Mouse (Mus musculus) cerebellum, postnatal 14 days (tissue): ENCODE measurements around the gene Ppp2r3c.
A peak's percentile ranks its signal among the peaks of the same experiment; 100 is the strongest.
"Not testable (repeated sequence)": the region's sequence is repeated elsewhere in the genome, so short reads cannot be mapped to it uniquely, and the experiment has no call there.

ENCODE experiments used
- DNase-seq, 2 experiments: peaks; one replicate each; pipeline ENCODE4 v3.0.0; 2021; ENCODE audit warnings: mixed read lengths in 2 of 2

Gene Ppp2r3c

DNA sequence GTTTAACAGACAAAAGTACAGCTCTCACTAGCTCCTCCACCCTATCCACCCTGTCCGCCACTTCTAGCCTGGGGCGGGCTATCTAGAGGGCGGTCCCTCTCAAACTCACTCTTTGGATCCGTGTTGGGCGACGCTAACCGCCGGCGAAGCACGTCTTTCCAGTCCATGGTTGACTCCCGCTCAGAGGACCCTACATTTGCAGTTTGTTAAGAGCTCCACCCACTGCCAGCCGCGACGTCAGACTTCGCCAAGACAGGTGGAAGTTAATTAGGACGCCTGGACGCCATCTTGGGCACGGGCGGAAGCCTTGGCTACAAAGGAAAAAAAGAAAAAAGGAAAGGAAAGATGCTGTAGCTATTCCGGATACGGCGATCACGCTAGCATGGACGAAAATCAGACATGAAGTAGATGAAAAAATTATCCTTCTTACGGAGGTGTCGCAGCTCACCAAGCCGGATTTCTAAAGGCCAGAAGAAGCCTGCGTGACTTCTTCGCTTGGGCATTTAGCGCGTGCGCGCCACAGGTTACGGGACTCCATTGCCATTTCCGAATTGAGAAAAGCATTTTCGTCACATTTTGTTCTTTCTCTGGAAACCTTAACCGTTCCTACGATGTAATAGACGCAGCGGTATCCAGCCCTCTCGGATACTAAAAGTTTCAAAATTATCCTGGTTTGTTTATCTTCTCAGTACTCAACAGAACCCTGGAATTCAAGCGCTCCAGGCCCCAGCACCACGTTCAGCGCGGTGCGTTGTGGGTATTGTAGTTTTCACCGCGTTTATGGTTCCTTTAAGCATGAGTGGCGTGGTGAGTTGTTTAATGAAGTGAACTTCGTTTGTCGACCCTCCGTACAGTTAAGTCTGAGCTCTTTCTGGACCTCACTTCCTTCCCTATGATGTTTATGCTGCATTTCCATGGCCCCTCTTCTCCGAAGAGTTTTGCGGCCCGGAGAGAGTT lies at the start of gene Ppp2r3c:
Gene Ppp2r3c (minus strand): TSS at position 514 of the 957 bp plus-strand sequence.
- DNase-seq = peak; percentile 91 to 94

DNA sequence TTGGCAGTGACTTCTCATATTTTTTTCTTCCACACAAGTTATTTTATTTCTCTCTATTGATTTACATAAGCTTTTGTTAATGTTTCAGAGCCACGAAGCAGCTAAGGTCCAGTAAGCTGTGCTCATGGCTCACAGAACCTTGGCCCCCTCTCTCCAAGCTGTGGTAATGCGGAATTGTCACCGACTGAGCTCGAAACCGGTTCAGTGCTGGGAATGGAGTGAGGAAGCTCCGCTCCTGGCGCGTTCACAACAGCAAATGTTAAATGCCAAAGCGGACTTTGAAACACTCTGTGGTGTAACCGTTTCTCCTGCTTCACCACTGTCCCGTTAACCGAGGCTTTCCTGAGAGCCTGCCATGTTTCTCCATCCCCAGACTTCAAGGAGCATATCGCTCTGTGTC lies 41.8 kb upstream of the Ppp2r3c start:
- peak in 1 of 2 experiments; percentile 5 for DNase-seq

DNA sequence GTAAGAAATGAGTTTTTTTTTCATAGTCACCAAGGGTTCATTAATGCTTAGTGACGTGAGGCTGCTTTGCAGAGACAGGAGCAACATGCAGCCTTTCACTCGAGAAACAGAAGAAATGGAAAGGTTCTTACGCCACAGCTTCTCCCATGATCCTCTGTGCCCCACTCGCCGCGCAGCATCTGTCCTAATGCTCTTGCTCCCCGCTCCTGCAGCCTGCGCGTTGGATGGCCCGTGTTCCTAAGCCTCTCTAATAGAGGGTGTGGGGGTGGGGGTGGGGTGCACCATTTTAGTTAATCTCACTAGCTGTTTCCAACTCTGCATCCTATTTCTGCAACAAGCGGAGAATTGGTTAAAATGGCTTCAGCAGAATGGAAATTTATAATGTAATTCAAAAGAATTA lies 41.2 kb upstream of the Ppp2r3c start:
- DNase-seq = no peak

DNA sequence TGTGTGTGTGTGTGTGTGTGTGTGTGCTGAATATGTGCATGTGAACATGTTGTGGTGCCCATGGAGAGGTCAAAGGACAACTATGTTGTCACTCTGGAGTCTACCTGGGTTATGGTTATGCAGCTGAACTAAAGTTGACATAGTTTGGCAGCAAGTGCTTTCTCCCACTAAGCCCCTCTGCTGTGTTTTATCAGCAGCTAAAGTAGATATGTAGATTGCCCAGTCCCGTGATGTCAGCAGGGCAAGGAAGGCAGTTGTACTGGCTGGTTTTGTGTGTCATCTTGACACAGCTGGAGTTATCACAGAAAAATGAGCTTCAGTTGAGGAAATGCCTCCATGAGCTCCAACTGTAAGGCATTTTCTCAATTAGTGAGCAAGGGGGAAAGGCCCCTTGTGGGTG lies 40.2 kb upstream of the Ppp2r3c start:
- DNase-seq = not testable (repeated sequence)

DNA sequence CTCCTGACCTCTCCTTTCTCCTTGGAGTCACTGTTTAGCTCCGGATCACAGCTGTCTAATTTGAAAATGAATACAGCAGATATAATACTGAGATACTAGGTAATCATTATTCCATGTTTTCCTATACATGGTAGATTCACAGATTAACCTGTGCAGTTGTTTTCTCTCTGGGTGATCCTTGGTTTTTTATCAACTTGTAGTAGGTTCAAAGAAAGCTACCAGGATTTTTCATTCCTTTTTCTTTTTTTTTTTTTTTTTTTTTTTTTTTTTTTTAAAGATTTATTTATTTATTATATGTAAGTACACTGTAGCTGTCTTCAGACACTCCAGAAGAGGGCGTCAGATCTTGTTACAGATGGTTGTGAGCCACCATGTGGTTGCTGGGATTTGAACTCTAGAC lies 35.7 kb upstream of the Ppp2r3c start:
- not testable (repeated sequence) for DNase-seq

DNA sequence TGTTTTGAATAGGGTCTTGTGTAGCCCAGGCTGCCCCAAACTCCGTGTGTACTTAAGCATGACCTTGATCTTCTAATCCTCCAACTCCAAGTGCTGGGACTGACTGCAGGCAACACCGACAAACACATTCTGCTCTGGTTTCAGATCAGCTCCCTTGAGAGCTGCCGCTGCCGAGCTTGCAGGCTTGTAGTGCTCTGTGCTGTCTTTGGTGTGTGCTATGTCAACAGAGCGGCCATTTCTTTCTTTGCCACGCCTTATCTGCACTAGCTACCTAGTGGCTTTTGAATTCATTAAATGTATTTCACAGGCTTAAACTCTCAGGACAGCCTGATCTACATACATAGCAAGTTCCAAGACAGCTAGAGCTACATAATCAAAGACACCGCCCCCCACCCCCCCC lies 30.9 kb upstream of the Ppp2r3c start:
- no peak for DNase-seq

DNA sequence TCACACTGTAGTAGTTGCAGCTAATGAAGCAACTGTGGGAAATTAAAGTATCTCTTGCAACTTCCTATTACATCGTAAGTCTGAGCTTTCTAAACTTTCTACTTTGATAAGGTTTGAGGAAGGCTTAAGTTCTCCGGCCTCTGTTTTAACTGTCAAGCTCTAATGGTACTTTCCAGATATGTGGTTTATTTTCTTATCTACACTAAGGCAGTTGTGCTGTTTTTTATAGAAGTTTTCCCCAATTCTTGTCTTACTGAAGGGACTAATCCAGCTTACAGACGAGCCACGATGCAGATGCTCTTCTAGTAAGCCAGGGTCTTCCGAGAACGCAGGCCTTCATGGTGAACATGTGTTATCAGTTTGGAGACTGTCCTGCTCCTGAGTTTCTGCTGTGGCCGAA lies 26.6 kb upstream of the Ppp2r3c start:
- no peak for DNase-seq

DNA sequence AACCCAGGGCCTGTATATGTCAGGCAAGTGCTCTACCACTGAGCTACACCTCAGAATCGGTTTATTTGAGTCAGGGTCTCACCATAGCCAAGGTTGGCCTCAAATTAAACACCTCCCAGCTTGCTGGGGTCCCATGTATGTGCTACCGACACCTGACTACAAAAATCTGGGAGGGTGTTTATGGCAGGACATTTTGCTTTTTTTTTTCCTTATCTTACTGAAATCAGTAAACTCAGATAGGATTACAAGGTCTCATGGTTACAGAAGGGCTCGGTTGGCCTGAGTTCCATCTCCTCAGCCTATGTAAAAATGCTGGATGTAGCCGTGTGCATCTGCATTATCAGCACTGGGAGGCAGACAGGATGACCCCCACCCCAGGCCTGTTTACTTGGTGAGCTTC lies 26.0 kb upstream of the Ppp2r3c start:
- DNase-seq = no peak

DNA sequence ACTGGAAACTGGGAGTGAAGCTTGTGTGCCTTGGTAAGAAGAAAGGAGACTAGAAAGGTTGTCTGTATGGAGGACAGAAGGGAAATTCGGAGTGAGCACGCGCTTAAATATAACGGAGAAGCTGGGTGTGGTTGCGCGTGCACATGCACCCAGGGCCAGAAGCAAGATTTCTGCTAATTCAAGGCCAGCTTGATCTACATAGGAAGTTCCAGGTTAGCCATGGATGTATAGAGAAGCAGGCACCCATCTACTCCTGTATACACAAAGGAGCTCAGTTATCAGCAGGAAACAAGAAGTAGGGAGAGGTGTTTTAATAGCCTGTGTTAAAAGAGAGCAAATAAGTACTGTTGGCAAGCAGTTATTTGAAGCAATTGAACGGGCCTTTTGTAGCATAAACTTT lies 22.9 kb upstream of the Ppp2r3c start:
- DNase-seq = no peak

DNA sequence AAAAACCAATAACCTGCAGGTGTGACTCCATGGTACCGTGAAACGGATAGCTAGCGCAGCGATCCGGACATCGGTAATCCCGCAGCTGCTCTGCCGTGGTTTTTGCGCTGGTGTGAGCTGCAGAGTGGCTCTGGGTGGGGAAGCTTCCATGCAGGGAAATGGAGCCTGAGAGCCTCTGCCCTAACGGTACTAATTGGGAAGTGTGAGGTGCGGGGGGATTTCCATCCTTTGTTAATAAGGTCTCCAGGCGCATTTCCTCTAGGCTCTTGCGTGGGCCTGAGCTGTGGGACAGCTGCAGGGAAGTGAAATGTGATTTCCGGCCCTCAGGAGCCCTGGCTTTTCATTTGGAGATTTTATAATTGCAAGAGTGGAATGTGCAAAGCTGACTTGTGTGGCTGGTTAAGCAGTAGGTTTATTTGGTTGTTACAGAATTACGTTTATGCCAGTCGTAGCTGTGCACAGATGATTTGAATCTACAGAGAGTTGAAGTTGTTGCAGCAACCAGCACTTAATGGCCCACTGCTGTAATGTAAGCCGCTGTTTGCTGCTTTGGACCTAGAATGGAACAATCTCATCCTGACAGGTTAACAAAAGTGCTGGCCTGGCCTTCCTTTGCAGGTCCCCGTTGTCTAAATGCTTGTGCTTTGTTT lies 19.0 kb upstream of the Ppp2r3c start:
- DNase-seq = no peak

DNA sequence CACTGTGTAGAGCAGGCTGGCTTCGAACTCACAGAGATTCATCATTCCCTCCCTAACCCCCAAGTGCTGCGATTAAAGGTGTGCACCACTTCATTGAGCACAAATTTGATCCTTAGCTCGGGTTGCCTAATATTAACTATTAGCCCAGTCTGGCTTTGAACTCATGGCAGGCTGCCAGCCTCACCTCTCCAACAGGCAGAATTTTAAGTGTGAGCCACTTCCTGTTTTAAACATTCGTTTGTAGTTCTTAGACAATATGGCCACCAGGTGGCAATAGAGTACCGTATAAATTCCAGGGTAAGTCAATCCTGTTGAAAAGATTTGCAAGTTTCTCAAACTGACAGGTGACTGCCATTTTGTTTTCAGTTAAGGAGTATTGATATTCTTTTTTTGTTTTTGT lies 12.4 kb upstream of the Ppp2r3c start:
- peak; percentile 86 to 88 for DNase-seq

DNA sequence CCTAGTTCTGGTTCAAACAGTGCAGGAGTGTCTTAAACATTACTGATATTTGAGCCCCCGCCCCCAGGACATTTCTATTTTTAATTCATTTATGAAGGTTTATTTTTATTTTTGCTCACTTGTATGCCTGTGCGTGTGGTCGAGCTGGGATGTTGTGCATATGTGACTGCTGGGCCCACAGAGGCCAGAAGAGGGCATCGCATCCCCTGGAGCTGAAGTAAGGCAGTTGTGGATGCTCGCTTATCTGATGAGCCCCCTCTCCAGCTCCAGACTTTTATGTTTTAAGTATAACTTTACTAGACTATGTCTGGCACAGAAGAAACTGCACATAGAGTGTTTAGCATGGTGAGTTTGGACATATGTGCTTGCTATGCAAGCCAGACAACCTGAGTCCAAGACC lies 11.1 kb upstream of the Ppp2r3c start:
- no peak for DNase-seq

DNA sequence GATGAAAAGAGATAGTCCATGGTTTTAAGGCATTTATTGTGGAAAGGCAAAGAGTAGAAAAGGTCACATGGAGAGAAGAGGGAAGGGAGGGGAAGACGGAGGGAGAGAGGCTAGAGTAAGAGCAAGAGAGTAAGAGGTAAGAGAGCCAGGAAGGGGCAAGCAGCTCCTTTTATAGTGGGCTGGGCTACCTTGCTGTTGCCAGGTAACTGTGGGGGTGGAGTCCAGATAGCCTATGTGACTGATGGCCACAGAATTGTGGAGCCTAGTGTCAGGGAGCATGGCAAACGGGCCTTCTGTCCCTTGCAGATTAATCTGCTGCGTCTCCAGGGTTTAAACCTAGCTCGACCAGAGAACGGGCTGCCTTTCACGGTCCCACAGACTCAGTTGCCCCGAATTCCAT lies 9.0 kb upstream of the Ppp2r3c start:
- no peak for DNase-seq

DNA sequence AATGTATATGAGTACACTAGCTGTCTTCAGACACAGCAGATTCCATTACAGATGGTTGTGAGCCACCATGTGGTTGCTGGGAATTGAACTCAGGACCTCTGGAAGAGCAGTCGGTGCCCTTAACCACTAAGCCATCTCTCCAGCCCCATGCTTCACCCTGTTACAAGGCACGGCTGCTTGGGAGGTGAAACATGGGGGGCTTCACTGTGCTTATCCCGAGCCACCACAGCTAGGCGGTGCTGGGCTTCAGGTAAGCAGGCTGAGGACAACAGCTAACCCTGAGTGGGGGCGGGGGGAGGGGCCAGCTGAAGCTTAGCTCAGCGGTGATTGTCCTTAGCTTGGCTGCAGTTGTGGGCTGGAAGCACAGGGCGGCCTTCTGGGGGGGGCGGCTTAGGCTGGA lies 6.7 kb upstream of the Ppp2r3c start:
- no peak for DNase-seq

DNA sequence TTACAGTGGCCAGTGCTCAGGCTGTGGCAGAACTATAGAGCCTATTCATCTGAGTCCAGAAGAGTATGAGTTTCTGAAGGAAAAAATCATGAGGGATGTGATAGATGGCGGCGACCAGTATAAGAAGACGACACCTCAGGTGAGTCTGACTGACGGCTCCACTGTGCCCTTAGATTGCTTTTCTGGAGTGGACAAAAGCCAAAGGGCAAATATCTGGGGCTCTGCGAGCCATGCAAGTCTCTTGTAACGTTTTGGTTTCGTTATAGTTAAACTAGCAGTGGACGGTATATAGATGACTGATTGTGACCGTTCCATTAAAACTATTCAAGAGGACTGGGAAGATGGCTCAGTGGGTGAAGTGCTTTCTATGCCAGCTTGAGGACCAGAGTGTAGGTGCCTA lies 5.9 kb upstream of the Ppp2r3c start:
- DNase-seq = no peak

DNA sequence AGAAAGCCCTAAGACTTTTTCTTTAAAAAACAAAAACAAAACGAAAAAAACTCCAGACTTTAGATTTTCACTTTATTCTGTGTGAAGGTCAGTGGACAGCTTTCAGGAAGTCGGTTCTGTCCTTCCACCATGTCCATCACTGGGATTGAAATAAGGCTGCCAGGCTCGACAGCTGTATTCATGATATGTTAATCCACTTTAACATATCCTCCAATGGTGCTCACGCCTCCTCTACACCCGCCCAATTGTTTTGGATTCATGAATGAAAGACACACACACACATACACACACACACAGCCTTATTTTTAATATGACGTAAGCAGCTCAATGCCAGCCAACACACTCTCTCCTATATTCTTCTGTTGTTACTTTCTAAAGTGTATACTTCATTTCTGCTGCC lies 4.8 kb upstream of the Ppp2r3c start:
- no peak for DNase-seq

DNA sequence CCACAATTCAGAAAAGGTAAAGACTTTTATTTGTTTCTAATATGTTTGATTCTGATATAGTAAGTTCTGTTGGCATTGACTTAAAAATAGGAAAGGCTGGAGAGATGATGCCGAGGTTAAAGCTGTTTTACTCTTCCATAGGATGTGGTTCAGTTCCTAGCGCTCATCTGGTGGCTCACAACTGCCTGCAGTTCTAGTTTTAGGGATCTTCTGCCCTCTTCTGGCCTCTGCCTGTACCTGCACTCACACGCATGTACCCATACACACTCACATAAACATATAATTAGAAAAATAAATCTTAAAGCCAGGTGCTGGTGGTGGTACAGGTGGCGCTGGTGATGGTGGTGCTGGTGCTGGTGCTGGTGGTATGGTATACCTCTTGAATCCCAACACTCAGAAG lies 3.6 kb upstream of the Ppp2r3c start:
- DNase-seq = no peak

DNA sequence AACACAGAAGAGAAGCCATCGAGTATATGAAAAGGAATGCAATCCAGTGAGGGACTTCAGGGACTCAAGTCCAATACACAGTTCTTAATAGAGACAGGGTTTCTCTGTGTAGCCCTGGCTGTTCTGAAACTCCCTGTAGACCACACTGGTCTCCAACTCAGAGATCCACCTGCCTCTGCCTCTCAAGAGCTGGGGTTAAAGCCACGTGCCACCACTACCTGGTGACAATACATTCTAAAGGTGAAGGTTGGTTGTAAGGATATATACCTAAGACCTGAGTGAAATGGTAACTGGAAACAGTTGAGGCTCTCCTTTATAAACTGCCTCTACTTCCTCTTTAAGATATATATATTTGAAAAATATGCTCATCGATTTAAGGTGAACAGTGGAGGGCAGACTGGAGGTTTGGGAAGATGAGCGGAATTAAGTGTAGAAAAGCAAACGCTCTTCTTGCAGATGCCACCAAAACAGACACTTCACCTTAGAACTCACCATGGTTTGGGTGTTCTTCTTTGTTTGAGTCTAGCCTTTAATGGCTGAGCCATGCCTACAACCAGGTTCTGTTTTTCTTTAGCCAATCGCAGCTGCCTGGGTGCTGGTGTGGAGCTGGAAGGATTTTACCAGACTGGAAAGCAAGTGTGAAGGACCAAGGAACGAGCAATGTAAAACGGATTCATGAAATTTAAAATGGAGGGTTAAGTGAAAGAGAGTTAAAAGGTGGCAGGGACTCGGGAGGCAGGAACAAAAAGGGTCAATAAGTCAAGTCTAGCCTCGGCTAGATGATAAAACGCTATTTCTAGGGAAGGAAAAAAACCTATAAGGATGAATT lies 1.1 kb downstream of the Ppp2r3c start:
- DNase-seq = peak in 1 of 2 experiments; percentile 24

DNA sequence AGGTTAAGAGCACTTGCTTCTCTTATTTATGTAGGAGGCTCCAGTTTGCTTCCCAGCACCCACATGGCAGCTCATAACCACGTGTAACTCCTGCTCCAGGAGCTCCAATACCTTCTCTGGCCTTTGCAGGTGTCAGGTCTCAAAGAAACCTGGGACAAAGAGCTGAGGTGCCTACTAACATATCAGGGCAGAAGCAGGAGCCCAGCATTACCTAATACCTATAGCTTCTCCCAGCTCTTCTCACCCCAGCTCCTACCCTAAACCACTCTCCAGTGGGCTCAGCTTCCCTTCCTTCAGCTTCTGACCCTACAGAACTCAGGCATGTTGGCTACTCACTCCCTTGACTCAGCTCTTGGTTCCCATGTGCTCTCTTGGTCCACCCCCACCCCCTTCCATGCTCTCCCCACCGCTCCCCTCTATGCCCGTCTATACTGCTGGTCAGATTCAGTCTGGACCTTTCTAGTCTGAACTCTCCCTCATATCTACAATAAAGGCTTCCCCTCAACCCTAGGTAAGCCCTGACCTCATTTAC lies 1.9 kb downstream of the Ppp2r3c start:
- no peak for DNase-seq

DNA sequence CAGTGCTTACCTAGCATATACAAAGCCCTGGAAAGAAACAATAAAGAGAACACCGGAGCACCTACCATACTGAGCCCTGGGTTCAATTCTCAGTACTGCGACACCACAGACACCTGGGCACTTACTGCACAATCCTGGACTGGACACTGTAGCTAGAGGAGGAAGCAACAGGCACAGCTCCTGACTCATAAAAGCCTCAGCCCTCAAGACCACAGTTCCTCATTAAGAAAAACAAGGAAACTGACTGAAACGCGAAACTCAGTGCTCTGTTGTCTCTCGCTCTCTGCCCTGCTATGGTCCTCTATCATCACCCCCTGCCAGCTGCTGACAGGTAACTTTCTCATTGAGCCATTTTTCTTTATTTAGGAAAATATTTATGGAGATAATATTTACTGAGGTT lies 3.5 kb downstream of the Ppp2r3c start, which contains the start of gene 1110008L16Rik:
Gene 1110008L16Rik (plus strand): TSS at position 242 of the 400 bp plus-strand sequence.
- no peak for DNase-seq

DNA sequence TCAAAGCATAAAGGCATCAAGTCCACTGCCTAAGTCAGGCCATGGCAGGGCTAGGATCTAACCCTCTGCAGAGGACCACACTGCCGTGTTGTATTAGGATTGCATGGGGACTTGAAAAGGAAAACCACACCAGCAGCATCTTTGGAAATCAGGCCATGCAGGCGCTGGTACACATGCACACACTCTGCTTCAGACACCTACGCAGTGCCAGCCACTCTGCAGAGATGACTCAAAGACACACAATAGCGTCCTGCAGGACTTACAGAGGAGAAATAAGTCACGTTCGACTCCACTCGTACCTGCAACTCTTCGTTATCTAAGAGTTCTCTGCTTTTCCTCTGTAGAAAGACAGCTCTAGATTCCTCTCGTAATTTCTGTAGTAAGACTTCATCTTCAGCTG lies 4.7 kb downstream of the Ppp2r3c start:
- DNase-seq = no peak

DNA sequence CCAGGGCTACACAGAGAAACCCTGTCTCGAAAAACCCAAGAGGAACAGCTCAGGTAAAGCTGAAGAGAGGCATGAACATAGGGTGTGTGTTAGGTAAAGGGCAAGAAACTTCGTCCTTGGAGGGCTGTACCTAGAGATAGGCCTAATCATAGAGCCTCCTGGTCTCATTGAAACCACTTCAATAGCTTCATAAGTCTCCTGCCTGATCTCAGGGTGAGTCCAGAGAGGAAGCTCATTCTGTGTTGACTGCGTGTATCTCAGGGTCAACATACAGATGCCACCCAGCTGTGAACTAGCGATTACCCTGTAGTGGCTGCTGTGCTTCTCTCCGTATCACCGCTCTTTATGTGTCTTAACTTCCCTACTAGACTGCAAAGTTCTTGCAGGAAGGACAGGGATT lies 25.2 kb downstream of the Ppp2r3c start:
- DNase-seq = not testable (repeated sequence)

DNA sequence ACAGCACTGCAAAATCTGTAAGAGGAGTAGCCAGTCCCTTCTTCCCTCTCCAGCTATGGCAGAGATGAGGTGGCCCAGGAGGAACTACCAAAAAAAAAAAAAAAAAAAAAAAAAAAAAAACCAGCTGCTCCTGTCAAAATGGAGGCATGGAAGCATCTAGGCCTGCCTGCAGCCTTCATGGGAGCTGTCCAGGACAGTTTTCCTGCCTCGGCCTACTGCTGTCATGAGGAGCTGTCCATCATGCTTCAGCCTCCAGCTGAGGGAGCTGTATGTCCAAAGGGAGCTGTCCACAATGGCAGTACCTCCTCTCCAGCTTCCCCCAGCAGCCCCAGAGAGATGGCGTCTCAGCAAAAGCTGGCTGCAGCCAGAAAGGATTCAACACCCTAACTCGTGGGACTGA lies 30.6 kb downstream of the Ppp2r3c start:
- DNase-seq = no peak
